19 mouse cellular contexts compared by ENCODE assay signal in the genomic region with DNA sequence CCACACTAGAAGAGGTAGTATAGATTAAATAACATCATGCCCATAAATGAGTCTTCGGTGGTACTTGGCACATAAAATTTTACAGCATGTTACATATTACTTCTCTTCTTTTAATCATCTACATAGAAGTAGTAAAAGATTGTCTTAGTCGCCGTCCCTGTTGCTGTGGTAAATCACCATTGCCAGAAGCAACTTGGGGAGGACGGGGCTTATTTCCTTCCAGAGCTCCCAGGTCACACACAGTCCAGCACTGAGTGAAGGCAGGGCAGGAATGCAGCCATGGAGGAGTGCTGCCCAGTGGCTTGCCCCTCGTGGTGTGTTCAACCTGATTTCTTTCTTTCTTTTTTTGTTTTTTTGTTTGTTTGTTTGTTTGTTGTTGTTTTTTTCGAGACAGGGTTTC.
DNase-seq lines count a peak whose midpoint lies in the region; ATAC-seq lines count a peak whose summit lies in the region.
"Had no signal": no experiment of that assay in that cellular context is flagged by ENCODE, and none has a peak within 500 bp of the region (broad histone marks: within the 10 kb centered on the region; RNA-seq: fewer than 3 reads in every experiment).

No protein-coding gene starts in this region.

- H3K9me3 ChIP-seq in midbrain, embryonic 10.5 days (replicated peaks): no peaks in the 10 kb centered on the region
- no peaks in the 10 kb centered on the region for H3K9me3 ChIP-seq in midbrain, embryonic 11.5 days (ENCODE audit: control insufficient read depth, low read length)
- H3K9me3 ChIP-seq in limb, embryonic 10.5 days (replicated peaks): no peaks in the 10 kb centered on the region
- H3K9me3 ChIP-seq: embryonic facial prominence, embryonic 12.5 days; forebrain, embryonic 15.5 days; heart, embryonic 15.5 days; hindbrain, embryonic 13.5 days had no signal

- H3K27ac ChIP-seq in midbrain, embryonic 10.5 days (replicated peaks): no peak overlapping the region
- H3K27ac ChIP-seq in midbrain, embryonic 11.5 days (ENCODE audit: low read depth, low read length): no peak overlapping the region
- H3K27ac ChIP-seq in limb, embryonic 10.5 days: no peak overlapping the region
- H3K27ac ChIP-seq: embryonic facial prominence, embryonic 12.5 days; forebrain, embryonic 15.5 days; heart, adult 2 months; heart, embryonic 15.5 days; hindbrain, embryonic 13.5 days had no signal

- DNase-seq in midbrain, embryonic 10.5 days (ENCODE audit: low spot score): peak; percentile 4
- DNase-seq in midbrain, embryonic 11.5 days (ENCODE audit: low spot score, missing footprints): no peak
- DNase-seq in kidney, adult 9 months: peak; percentile 76
- peak; percentile 41 for DNase-seq in kidney, postnatal 14 days
- DNase-seq in limb, embryonic 10.5 days (ENCODE audit: low spot score): peak; percentile 16
- no peak for DNase-seq in left cerebral cortex, postnatal 4 days
- DNase-seq in urinary bladder, postnatal 10 days (ENCODE audit: low spot score): no peak
- DNase-seq: adrenal gland, adult 2 months; cerebellum, adult 11 months; cerebellum, adult 9-10 months; cerebellum, postnatal 25 days; gastrocnemius, postnatal 36 days; heart, adult 2 months; heart, postnatal 14 days had no signal

- intact Hi-C loops in left cerebral cortex, postnatal 4 days (cut with DNase I): no loop called here

- no peaks in the 10 kb centered on the region for H3K27me3 ChIP-seq in midbrain, embryonic 10.5 days (ENCODE audit: low read depth, poor library complexity, severe bottlenecking)
- no peaks in the 10 kb centered on the region for H3K27me3 ChIP-seq in midbrain, embryonic 11.5 days (ENCODE audit: control insufficient read depth, insufficient read depth, low read length)
- no peaks in the 10 kb centered on the region for H3K27me3 ChIP-seq in limb, embryonic 10.5 days (ENCODE audit: low read depth, poor library complexity, severe bottlenecking)
- H3K27me3 ChIP-seq: embryonic facial prominence, embryonic 12.5 days; forebrain, embryonic 15.5 days; heart, embryonic 15.5 days; hindbrain, embryonic 13.5 days had no signal

- H3K9ac ChIP-seq in midbrain, embryonic 11.5 days (ENCODE audit: low read length): no peak overlapping the region
- H3K9ac ChIP-seq: embryonic facial prominence, embryonic 12.5 days; forebrain, embryonic 15.5 days; heart, embryonic 15.5 days; hindbrain, embryonic 13.5 days had no signal

- WGBS in midbrain, embryonic 10.5 days: 85% methylated on average over 6 of the region's 6 CpGs
- 91% methylated on average over 6 of the region's 6 CpGs for WGBS in midbrain, embryonic 11.5 days
- WGBS in limb, embryonic 10.5 days: 89% methylated on average over 6 of the region's 6 CpGs

- no peaks in the 10 kb centered on the region for H3K36me3 ChIP-seq in midbrain, embryonic 10.5 days
- no peaks in the 10 kb centered on the region for H3K36me3 ChIP-seq in midbrain, embryonic 11.5 days (ENCODE audit: control insufficient read depth, insufficient read depth, low read length)
- no peaks in the 10 kb centered on the region for H3K36me3 ChIP-seq in limb, embryonic 10.5 days
- H3K36me3 ChIP-seq: embryonic facial prominence, embryonic 12.5 days; forebrain, embryonic 15.5 days; heart, embryonic 15.5 days had no signal

- no peak overlapping the region for H3K4me3 ChIP-seq in midbrain, embryonic 10.5 days
- H3K4me3 ChIP-seq in midbrain, embryonic 11.5 days (ENCODE audit: low read depth, low read length): no peak overlapping the region
- no peak overlapping the region for H3K4me3 ChIP-seq in limb, embryonic 10.5 days
- H3K4me3 ChIP-seq: embryonic facial prominence, embryonic 12.5 days; forebrain, embryonic 15.5 days; heart, adult 2 months; heart, embryonic 15.5 days; hindbrain, embryonic 13.5 days had no signal

- no peak for ATAC-seq in midbrain, embryonic 11.5 days (ENCODE audit: low FRiP score)
- ATAC-seq: forebrain, embryonic 15.5 days had no signal

- H3K4me1 ChIP-seq in midbrain, embryonic 10.5 days: peaks cover 7% of the 10 kb centered on the region; the same call in 1 of the 2 replicates
- no peaks in the 10 kb centered on the region for H3K4me1 ChIP-seq in midbrain, embryonic 11.5 days (ENCODE audit: control insufficient read depth, insufficient read depth, low read length)
- H3K4me1 ChIP-seq in limb, embryonic 10.5 days: no peaks in the 10 kb centered on the region
- H3K4me1 ChIP-seq: embryonic facial prominence, embryonic 12.5 days had no signal

- H3K4me2 ChIP-seq in midbrain, embryonic 11.5 days: no peak overlapping the region
- H3K4me2 ChIP-seq: embryonic facial prominence, embryonic 12.5 days; forebrain, embryonic 15.5 days; heart, embryonic 11.5 days; heart, embryonic 15.5 days; hindbrain, embryonic 13.5 days had no signal

Comparison
In these comparisons a context has a peak if more than half of its experiments do, and no peak if none do; other contexts are left out.
1. DNase-seq: peak in midbrain, embryonic 10.5 days (single experiment), kidney, adult 9 months (single experiment), kidney, postnatal 14 days (single experiment) and limb, embryonic 10.5 days (single experiment); none in midbrain, embryonic 11.5 days (single experiment), left cerebral cortex, postnatal 4 days (single experiment) and urinary bladder, postnatal 10 days (single experiment).